Mouse (Mus musculus): ENCODE data around the gene Nrp1. TPM values are rescaled to one million over a fixed set of nuclear protein-coding genes. Genes with fewer than 3 reads are reported as not detected.

Nrp1 gene
- polyA plus RNA-seq, 1 experiment from 2014 or later: 55.9 TPM

DNA sequence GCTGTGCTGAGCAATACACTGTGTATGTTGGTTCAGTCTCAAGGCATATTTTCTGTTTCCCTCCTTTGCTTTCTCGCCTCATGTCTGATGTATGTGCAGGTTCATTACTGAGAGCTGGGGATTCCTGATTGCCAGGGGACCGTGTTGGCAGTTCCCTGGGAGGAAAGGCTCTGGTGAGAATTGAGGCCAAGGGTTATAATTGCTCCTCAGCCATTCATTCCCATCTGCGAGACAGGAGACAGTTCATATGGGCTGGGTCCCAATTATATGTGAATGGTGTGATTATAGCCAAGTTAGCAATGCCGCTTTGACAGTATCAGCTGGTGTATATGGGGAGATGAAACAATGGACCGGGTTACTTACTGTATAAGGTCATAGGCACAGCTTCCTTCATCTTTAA lies 14.3 kb downstream of the Nrp1 start:
- Histone ChIP-seq H3K27ac (peak overlapping the region; percentile 59; the same call in 1 of the 2 replicates), H3K27me3 (no peaks in the 10 kb centered on the region), H3K9me3 (replicated peaks) (no peaks in the 10 kb centered on the region), H3K9ac (no peak overlapping the region), H3K36me3 (ENCODE audit: poor library complexity, severe bottlenecking) (no peaks in the 10 kb centered on the region), H3K4me1 (peaks cover 41% of the 10 kb centered on the region), H3K4me3 (no peak overlapping the region), H3K4me2 (no peak overlapping the region)
- peak; percentile 41; the same call in 1 of the 2 replicates for ATAC-seq
- WGBS: 50% methylated on average over 5 of the region's 5 CpGs

DNA sequence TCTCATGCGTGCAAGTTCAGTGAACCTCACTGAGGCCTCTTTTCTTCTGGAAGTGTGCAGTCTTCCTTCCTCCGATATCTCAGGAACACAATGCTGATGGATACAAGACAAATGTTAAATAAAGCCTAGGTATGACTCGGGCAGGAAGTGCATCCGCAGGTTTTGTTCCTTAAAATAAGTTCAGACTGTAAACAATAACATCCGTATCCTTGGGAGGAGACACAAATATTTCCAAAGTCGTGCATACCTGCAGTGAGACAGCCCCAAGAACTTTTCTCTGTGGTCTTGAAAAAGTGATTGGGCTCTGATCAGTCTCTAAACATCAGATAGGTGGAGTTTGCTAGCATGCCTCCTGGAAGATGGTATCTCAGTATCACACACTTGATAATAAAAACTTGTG lies 15.0 kb downstream of the Nrp1 start:
- ATAC-seq: no peak
- no peaks in the 10 kb centered on the region for H3K9me3 ChIP-seq (replicated peaks)
- whole genome bisulfite sequencing: 89% methylated on average over 6 of the region's 6 CpGs

DNA sequence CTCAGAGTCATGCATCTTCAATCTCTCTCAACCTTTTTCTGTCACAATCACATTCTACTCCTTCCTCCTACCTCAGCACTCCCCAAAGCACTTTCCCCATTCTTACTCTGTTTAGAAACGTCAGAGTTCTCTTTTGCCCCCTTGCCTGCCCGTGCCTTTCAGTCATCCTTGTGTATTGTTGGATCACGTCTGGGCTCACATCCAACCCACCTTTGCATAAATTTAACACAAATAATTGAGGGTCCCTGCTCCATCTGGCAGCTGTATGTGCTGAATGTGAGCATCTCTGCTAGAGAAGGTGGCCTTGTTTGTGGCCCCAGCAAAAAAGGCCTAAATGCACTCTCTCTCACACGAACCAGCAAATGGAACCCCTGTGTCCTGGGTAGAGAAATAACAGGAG lies 16.9 kb downstream of the Nrp1 start:
- WGBS: 30% methylated on average over 4 of the region's 4 CpGs
- H3K27me3 ChIP-seq: no peaks in the 10 kb centered on the region
- H3K4me2 ChIP-seq: no peak overlapping the region
- H3K9me3 ChIP-seq (replicated peaks): no peaks in the 10 kb centered on the region
- peaks cover 46% of the 10 kb centered on the region for H3K4me1 ChIP-seq
- peak overlapping the region; percentile 35; the same call in 1 of the 2 replicates for H3K27ac ChIP-seq
- ATAC-seq: no peak
- H3K36me3 ChIP-seq (ENCODE audit: poor library complexity, severe bottlenecking): no peaks in the 10 kb centered on the region
- H3K9ac ChIP-seq: no peak overlapping the region
- H3K4me3 ChIP-seq: no peak overlapping the region

More for the DNA sequence above, 15.0 kb downstream of the Nrp1 start:
- H3K4me2 ChIP-seq: no peak overlapping the region
- no peak overlapping the region for H3K9ac ChIP-seq
- no peaks in the 10 kb centered on the region for H3K27me3 ChIP-seq
- H3K4me3 ChIP-seq: no peak overlapping the region
- peaks cover 42% of the 10 kb centered on the region for H3K4me1 ChIP-seq
- no peak overlapping the region for H3K27ac ChIP-seq
- no peaks in the 10 kb centered on the region for H3K36me3 ChIP-seq (ENCODE audit: poor library complexity, severe bottlenecking)

DNA sequence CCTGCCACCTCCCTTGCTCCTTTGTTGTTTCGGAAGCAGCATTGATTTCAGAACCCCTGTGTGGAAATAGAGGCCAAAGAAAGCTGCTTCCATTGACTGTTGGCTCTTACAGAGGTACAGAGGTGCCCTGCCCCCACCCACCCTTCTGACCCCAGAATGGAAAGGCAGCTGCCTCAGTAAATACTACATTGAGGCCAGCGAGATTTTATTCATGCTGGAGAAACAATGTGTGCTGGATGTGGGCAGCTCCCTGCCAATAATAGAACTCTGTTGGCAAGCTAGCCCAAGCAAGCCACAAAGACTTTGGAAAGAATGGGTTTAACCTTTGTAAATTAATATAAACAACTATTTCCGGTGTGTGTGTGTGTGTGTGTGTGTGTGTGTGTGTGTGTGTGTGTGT lies 24.8 kb downstream of the Nrp1 start:
- WGBS: 12% methylated on average over 3 of the region's 3 CpGs
- Histone ChIP-seq H3K36me3 (ENCODE audit: poor library complexity, severe bottlenecking) (no peaks in the 10 kb centered on the region), H3K9me3 (replicated peaks) (no peaks in the 10 kb centered on the region), H3K4me3 (no peak overlapping the region), H3K27ac (no peak overlapping the region), H3K9ac (no peak overlapping the region), H3K4me1 (peaks cover 38% of the 10 kb centered on the region), H3K27me3 (no peaks in the 10 kb centered on the region), H3K4me2 (no peak overlapping the region)
- ATAC-seq: peak; percentile 30; the same call in 1 of the 2 replicates

DNA sequence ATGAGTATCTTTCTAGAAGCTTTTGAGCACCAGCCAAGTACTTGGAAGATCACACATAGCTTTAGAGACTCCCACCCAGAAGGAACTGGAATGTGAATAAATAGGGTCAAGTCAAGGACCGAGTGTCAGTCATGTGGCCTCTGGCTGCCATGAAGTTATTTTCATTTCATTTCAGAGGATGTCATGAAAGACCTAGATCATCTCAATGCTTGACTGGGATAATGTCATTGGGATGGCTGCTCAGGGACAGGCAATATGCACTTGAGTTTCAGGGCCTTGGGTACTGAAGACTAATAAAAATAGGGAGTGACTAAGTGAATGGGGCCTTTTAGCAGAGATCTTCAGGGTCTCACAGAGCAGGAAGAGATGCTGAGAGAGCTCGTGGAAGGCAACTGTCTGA lies 26.0 kb downstream of the Nrp1 start:
- peaks cover 33% of the 10 kb centered on the region for H3K4me1 ChIP-seq
- WGBS: 77% methylated on average over 2 of the region's 2 CpGs

DNA sequence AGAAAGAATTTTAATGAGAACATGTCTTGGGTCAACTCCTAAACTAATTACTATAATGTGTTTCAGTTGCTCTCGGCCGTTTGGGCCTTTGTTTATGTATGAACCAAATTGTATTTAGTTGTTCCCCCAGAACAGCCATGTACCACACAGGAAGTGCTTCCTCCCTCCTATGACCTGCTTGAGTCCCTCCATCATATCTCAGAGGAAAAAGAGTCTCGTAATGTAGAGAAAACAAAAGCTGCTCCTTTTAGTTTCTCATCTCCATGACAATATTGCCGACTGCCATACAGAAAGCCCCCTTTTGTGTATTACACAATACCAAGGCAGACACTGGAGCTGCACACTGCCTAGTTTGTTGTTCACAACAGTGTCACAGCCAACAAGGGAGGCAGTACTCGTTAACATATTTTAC lies 26.5 kb downstream of the Nrp1 start:
- Histone ChIP-seq H3K4me1 (peaks cover 33% of the 10 kb centered on the region), H3K27me3 (no peaks in the 10 kb centered on the region), H3K9me3 (replicated peaks) (no peaks in the 10 kb centered on the region), H3K9ac (no peak overlapping the region), H3K4me3 (no peak overlapping the region), H3K27ac (no peak overlapping the region), H3K36me3 (ENCODE audit: poor library complexity, severe bottlenecking) (no peaks in the 10 kb centered on the region), H3K4me2 (no peak overlapping the region)
- WGBS: 8% methylated on average over 5 of the region's 5 CpGs
- ATAC-seq: peak; percentile 53; the same call in 1 of the 2 replicates

More for the DNA sequence above, 26.0 kb downstream of the Nrp1 start:
- Histone ChIP-seq H3K4me3 (no peak overlapping the region), H3K27me3 (no peaks in the 10 kb centered on the region), H3K36me3 (ENCODE audit: poor library complexity, severe bottlenecking) (no peaks in the 10 kb centered on the region), H3K4me2 (no peak overlapping the region), H3K9me3 (replicated peaks) (no peaks in the 10 kb centered on the region), H3K9ac (no peak overlapping the region), H3K27ac (no peak overlapping the region)
- ATAC-seq: no peak

DNA sequence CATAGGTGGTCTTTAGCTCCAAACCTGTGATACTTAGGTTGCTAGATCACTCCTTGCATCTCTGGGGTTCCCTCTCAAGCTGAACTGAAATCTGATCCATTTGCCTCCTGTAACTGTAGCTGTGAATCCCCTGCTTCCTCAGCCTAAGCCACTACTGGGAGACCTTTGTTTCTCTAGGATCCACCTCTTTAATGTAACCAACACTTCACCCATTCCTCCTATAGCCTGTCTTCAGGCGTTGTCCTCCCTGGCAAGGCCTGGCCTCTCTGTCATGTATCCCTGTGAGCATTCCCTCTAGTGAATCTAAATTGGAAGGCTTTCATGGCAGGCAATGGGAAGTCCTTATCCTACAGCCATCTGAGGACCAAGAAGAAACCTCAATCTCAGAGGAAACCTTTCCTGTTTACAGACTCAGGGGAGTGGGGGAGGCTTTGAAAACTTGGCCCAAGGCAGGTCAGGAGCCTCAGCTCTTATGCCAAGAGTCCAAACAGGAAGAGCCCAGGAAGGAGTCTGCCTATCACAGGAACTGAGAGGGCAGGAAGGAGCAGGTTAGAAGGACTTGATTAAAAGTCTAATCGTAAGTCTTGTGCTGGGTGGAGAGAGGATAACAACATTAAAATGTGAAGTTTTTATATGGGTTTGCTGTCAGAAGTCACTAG lies 28.7 kb downstream of the Nrp1 start:
- H3K4me3 ChIP-seq: no peak overlapping the region
- no peak overlapping the region for H3K27ac ChIP-seq
- H3K36me3 ChIP-seq (ENCODE audit: poor library complexity, severe bottlenecking): no peaks in the 10 kb centered on the region
- no peak overlapping the region for H3K4me2 ChIP-seq
- no peaks in the 10 kb centered on the region for H3K9me3 ChIP-seq (replicated peaks)
- H3K4me1 ChIP-seq: peaks cover 33% of the 10 kb centered on the region
- ATAC-seq: no peak
- H3K27me3 ChIP-seq: no peaks in the 10 kb centered on the region
- no peak overlapping the region for H3K9ac ChIP-seq
- WGBS: 90% methylated on average over 2 of the region's 2 CpGs

DNA sequence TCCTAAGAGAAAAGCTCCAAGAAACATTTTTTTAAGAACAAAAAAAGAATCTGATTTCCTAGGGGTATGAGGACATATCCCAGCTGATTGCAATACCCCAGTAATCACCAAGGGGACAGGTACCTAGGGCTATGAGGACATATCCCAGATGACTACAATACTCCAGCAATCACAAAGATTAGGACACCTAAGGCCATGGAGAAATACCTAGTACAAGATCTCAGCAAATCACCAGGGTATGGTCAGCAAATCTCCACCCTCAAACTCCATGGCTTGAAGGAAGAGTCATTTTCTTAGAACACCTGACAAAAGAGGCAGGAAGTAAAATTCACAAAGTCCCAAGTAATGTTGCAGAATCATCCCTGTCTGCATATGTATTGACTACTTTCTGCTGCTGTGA lies 32.4 kb downstream of the Nrp1 start:
- H3K4me1 ChIP-seq: 0 out of 2 replicates have a peak, but pooled peaks cover 9% of the 10 kb centered on the region
- no peaks in the 10 kb centered on the region for H3K9me3 ChIP-seq (replicated peaks)
- H3K27ac ChIP-seq: no peak overlapping the region
- H3K9ac ChIP-seq: no peak overlapping the region
- no peaks in the 10 kb centered on the region for H3K36me3 ChIP-seq (ENCODE audit: poor library complexity, severe bottlenecking)
- no peak overlapping the region for H3K4me3 ChIP-seq
- ATAC-seq: no peak
- H3K4me2 ChIP-seq: no peak overlapping the region
- no peaks in the 10 kb centered on the region for H3K27me3 ChIP-seq

DNA sequence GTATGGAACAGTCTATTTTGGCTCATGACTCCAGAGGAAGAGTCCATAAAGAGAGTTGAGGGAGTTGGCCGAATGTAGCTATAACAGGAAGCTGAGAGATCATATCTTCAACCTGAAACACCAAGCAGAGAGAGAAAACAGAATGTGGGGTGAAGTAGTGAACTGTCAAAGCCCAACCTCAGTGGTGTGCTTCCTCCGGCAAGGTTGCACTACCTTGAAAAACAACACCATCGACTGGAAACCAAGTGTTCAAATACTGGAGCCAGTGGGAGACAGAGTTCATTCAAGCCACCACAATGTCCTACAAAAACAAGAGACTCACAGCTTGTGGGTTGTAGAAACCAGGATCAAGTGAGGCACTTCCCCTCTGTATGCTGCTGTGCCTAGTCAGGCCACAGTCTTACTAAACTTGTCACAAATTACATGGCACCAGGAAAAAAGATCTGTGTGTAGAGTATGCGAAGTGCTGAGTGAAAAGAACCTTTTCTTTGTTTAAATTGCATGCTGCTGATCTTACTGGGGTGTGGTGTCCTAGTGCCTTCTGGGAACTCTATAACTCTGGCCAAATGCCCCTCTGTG lies 32.9 kb downstream of the Nrp1 start:
- 95% methylated on average over 4 of the region's 4 CpGs for WGBS
- H3K27ac ChIP-seq: no peak overlapping the region

DNA sequence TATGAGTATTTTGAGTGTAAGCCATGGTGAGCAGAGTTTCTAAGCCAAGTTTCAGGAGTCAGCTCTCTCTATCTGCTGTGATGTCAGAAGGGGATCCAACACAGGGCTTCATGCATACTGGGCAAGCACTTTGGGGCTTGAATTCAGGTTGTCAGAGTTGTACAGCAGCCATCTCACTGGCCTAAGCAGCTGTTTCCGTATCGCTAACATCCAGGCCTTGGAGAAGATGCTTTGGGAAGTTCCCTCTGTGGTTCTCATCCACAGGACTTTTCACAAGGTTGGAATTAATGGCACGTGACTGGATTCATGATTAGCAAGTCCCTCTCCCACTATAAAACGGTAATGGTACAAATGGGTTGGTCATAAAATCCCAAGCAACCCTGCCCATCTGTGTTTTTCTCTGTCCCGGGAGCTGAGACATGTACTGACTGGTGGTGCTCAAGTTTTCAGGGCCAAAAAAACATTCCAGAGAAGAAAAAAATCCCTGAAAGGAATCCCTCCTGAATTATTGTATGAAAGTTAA lies 36.3 kb downstream of the Nrp1 start:
- H3K4me3 ChIP-seq: no peak overlapping the region
- H3K9ac ChIP-seq: no peak overlapping the region
- WGBS: 92% methylated on average over 5 of the region's 5 CpGs
- no peak overlapping the region for H3K4me2 ChIP-seq
- ATAC-seq: no peak
- peaks cover 14% of the 10 kb centered on the region for H3K4me1 ChIP-seq
- no peaks in the 10 kb centered on the region for H3K36me3 ChIP-seq (ENCODE audit: poor library complexity, severe bottlenecking)
- no peak overlapping the region for H3K27ac ChIP-seq
- no peaks in the 10 kb centered on the region for H3K27me3 ChIP-seq
- H3K9me3 ChIP-seq (replicated peaks): no peaks in the 10 kb centered on the region

More for the DNA sequence above, 32.9 kb downstream of the Nrp1 start:
- Histone ChIP-seq H3K4me1 (0 out of 2 replicates have a peak, but pooled peaks cover 9% of the 10 kb centered on the region), H3K9ac (no peak overlapping the region), H3K27me3 (no peaks in the 10 kb centered on the region), H3K4me2 (no peak overlapping the region), H3K36me3 (ENCODE audit: poor library complexity, severe bottlenecking) (no peaks in the 10 kb centered on the region), H3K9me3 (replicated peaks) (no peaks in the 10 kb centered on the region), H3K4me3 (no peak overlapping the region)
- ATAC-seq: no peak

DNA sequence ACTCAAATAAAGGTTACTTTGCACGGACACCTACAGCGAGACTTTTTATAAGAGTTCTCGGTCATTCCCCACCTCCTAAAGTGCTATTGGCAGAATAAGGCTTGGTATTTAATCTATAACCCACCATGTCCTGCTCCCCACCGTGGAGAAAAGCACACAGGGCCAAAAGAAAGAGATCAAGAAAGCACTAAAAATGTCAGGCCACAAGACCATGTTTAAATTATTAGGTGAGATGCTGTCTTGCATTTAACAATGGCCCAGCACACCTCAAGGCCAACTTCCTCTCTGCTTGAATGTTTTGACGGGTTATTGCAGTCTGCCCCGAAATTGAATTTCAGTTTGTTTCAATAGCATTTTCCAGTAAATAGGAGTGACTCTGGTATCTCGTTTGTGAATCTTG lies 38.6 kb downstream of the Nrp1 start:
- Histone ChIP-seq H3K4me2 (no peak overlapping the region), H3K9ac (no peak overlapping the region), H3K4me1 (peaks cover 14% of the 10 kb centered on the region), H3K36me3 (ENCODE audit: poor library complexity, severe bottlenecking) (no peaks in the 10 kb centered on the region), H3K4me3 (no peak overlapping the region), H3K27me3 (no peaks in the 10 kb centered on the region), H3K9me3 (replicated peaks) (no peaks in the 10 kb centered on the region), H3K27ac (no peak overlapping the region)
- 54% methylated on average over 7 of the region's 7 CpGs for WGBS
- ATAC-seq: no peak

DNA sequence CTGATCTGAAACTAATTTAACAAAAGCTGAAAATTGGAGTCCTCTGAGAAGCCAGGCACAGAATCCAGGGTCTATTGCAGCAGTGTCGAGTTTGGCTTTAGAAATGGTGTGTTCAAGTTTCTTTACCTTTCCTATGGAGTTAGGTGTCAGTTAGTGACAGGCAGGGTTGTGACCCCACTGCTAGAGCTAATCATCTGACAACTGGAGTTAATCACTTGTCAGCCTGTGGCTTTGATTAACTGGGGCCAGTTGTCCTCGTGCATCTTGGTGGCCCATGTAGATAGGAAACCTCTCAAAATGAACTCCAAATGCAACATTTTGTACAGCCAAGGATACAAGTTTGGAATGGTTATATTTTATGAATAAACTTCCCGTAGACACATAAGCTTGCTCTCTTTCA lies 39.0 kb downstream of the Nrp1 start:
- no peaks in the 10 kb centered on the region for H3K36me3 ChIP-seq (ENCODE audit: poor library complexity, severe bottlenecking)
- H3K27me3 ChIP-seq: no peaks in the 10 kb centered on the region
- H3K4me2 ChIP-seq: no peak overlapping the region
- no peak overlapping the region for H3K9ac ChIP-seq
- ATAC-seq: no peak
- peaks cover 14% of the 10 kb centered on the region for H3K4me1 ChIP-seq
- H3K9me3 ChIP-seq (replicated peaks): no peaks in the 10 kb centered on the region
- no peak overlapping the region for H3K4me3 ChIP-seq
- 37% methylated on average over 3 of the region's 3 CpGs for WGBS
- H3K27ac ChIP-seq: no peak overlapping the region

All from forebrain, embryonic 13.5 days (tissue).